Mouse (Mus musculus): ENCODE measurements around the gene Spata31d1a. TPM values are rescaled to one million over a fixed set of nuclear protein-coding genes. Genes with fewer than 3 reads are reported as not detected.
"Not testable (repeated sequence)": the region's sequence is repeated elsewhere in the genome, so short reads cannot be mapped to it uniquely, and the experiment has no call there.

The Spata31d1a gene
- polyA plus RNA-seq, 1 experiment from 2014 or later, result 0.05 TPM

DNA sequence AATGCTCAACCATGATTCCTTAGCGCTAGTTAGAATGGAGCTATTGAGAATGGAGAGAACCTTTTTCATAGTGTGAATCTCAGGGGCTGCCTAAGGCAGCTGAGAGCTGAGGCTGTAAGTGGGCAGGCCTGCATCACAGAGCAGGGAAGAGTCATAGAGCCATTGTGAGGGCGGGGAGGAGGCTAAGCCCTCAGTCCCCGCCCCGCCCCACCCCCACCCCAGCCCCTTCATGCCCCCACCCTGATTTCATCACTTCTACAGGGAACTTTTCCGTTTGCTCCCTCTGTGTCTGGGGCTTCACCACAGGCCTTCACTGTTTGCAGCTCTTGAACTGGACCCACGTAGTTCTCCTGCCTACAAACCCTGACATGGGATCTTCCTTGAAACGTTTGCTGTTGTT is 21.5 kb upstream of the Spata31d1a start, which contains the start of gene Spata31d1d:
TSS of gene Spata31d1d (minus strand) at position 101 of the 400 bp plus-strand sequence.
- H3K9me3 ChIP-seq, result no peaks in the 10 kb centered on the region
- H3K4me1 ChIP-seq, result no peaks in the 10 kb centered on the region
- H3K27me3 ChIP-seq, result peaks cover 3% of the 10 kb centered on the region; the same call in 1 of the 2 replicates
- no peak within 1 kb of the TSS for H3K9ac ChIP-seq (replicated peaks)
- H3K27ac ChIP-seq (replicated peaks), result no peak within 1 kb of the TSS
- WGBS, result 46% methylated on average over 7 of the region's 7 CpGs
- no peak within 1 kb of the TSS for H3K4me3 ChIP-seq
- no peaks in the 10 kb centered on the region for H3K36me3 ChIP-seq
- ATAC-seq (ENCODE audit: low FRiP score, low read depth), result no peak
- H3K4me2 ChIP-seq (replicated peaks), result no peak within 1 kb of the TSS

DNA sequence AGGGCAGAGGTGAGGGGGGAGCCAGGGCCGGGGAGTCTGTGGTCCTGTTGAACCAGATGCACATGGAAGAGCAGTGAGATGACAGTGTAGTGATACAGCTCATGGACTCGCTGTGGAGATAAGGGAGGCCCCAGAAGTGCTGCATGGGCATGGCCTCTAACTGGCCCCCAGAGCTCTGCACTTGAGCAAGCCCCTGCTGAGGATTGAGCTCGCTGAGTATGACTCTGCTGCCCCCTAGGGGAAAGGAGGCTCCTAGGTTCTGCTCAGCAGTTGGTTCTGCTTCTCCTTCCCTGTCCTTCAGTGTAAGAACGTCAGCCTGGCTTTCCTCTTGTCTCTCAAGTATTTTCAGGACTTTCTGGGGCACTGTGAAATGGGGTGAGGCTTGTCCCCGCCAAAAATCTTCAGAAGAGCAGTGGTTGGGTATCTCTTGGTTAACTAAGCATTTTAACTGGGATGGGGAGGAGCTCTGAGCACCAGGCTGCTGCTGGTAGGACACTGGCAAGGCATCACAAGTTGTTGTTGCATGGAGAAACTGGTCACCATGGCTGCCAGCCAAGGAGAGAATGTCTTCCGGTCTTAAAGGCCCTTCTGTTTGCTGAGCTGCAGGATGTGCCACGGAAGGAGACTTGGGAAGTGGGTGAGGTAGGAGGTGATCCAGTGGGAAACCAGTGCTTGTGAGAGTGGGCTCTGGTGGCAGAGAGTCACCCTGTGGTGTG is 18.4 kb upstream of the Spata31d1a start:
- WGBS, result 28% methylated on average over 7 of the region's 7 CpGs
- peak; percentile 82 for ATAC-seq (ENCODE audit: low FRiP score, low read depth)
- H3K27ac ChIP-seq (replicated peaks), result no peak overlapping the region

DNA sequence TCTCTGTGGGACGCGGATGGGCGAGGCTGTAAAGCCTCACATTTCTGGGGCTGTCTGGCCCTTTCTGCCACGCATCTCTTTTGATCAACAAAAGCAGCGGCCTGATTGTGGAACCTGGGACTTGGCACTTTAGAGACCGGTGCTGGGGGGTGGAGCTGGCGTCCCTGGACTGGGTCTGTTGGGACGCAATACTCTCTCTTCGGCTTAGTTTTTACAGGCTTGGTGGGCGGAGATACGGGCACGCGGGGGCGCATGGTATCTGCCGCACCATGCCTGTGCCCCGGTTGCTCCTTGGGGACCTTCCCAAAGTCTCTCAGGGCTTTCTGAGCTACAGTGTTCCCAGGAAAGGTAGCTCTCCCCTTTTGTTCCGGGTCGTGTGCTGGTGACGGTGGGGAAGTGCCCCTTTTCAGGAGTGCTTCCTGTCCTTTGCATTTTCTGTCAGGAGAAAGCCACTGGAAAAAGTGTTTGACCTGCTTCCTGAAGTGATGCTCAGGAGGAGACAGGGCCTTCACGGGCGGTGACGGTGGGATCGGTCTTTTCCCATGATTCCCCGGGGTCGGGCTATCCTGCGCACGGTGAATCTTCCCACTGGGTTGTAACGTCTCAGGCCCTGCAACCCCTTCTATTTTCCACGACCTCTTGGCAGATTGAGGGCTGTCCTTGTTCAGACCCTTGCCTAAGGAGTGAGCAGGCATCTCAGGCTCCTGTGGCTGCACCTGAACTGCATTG is 16.2 kb upstream of the Spata31d1a start:
- Histone ChIP-seq H3K4me2 (replicated peaks) (peak overlapping the region; percentile 35), H3K9ac (replicated peaks) (no peak overlapping the region)

More for the DNA sequence above, 18.4 kb upstream of the Spata31d1a start:
- Histone ChIP-seq H3K4me1 (no peaks in the 10 kb centered on the region), H3K27me3 (peaks cover 7% of the 10 kb centered on the region), H3K36me3 (no peaks in the 10 kb centered on the region), H3K9ac (replicated peaks) (no peak overlapping the region), H3K4me2 (replicated peaks) (no peak overlapping the region), H3K4me3 (no peak overlapping the region), H3K9me3 (no peaks in the 10 kb centered on the region)

DNA sequence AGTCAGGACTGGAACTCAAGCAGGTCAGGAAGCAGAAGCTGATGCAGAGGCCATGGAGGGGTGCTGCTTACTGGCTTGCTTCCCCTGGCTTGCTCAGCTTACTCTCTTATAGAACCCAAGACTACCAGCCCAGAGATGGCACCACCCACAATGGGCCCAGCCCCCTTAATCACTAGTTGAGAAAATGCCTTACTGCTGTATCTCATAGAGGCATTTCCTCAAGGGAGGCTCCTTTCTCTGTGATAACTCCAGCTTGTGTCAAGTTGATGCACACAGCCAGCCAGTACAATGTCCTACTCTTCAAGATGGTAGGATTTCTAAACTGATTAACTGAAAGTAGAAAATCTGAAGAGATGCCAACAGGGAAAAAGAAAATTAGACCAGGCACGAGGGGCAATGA is 12.0 kb upstream of the Spata31d1a start:
- not testable (repeated sequence) for H3K27ac ChIP-seq (replicated peaks); ATAC-seq (ENCODE audit: low FRiP score, low read depth); H3K27me3 ChIP-seq; H3K4me1 ChIP-seq; H3K9ac ChIP-seq (replicated peaks); H3K9me3 ChIP-seq; H3K4me3 ChIP-seq; H3K36me3 ChIP-seq; H3K4me2 ChIP-seq (replicated peaks)
- WGBS, result 91% methylated on average over 1 of the region's 1 CpGs

More for the DNA sequence above, 16.2 kb upstream of the Spata31d1a start:
- no peak for ATAC-seq (ENCODE audit: low FRiP score, low read depth)
- no peaks in the 10 kb centered on the region for H3K36me3 ChIP-seq
- H3K27me3 ChIP-seq, result peaks cover 7% of the 10 kb centered on the region
- 35% methylated on average over 29 of the region's 29 CpGs for WGBS
- H3K27ac ChIP-seq (replicated peaks), result no peak overlapping the region
- no peaks in the 10 kb centered on the region for H3K4me1 ChIP-seq
- H3K9me3 ChIP-seq, result no peaks in the 10 kb centered on the region
- H3K4me3 ChIP-seq, result no peak overlapping the region

DNA sequence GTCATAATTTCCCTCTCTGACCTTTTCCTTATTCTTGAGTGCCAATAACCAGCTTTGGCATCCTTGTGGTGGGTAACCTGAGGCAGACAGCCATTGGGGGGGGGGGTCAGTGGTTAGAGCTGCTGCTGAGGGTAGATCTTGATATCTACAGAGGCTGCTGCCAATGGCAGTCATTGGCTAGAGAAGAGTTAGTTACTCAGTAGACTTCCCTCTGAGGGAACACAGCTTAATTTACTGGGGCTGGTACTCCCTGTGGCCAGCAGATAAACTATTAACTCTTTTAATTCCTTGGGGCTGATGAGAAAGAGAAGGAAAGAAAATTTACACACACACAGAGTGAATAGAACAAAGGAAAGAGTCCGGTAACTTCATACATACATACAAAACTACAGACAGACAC is 9.3 kb upstream of the Spata31d1a start:
- 93% methylated on average over 1 of the region's 1 CpGs for WGBS
- ATAC-seq (ENCODE audit: low FRiP score, low read depth), result no peak

DNA sequence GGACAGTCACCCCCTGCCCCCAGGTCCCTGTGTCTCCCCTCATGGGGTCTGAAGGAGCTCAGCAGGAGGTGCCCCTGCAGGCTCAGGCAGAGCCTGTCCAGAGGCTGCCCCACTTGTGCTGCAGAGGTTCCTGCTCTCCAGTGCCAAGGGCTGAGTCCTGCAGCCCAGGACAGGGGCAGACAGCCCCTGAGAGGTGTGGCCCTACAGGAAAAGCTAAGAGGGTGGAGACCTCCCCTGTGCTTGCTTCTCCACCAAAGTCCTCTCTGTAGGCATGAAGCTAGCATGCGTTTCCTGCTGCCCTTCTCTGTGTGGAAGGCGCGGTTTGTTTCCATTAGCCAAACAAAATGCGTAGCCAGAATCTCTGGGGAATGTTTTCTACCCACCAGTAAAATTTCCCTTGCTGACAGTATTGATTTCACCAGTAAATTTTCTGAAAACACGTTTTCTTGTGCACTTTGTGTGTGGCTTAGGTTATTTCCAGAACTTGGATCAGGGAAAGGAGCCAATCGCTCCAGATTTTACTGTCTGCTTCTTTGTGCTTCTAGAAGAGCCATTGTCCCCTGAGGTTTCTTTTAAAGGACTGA is 8.8 kb upstream of the Spata31d1a start:
- whole genome bisulfite sequencing, result 37% methylated on average over 6 of the region's 6 CpGs
- not testable (repeated sequence) for H3K36me3 ChIP-seq; H3K9ac ChIP-seq (replicated peaks); H3K4me3 ChIP-seq; H3K4me2 ChIP-seq (replicated peaks); H3K4me1 ChIP-seq; H3K27ac ChIP-seq (replicated peaks); H3K9me3 ChIP-seq; H3K27me3 ChIP-seq; ATAC-seq (ENCODE audit: low FRiP score, low read depth)

More for the DNA sequence above, 9.3 kb upstream of the Spata31d1a start:
- Histone ChIP-seq H3K4me2 (replicated peaks) (no peak overlapping the region), H3K4me3 (no peak overlapping the region), H3K36me3 (no peaks in the 10 kb centered on the region), H3K9ac (replicated peaks) (no peak overlapping the region), H3K27ac (replicated peaks) (no peak overlapping the region), H3K27me3 (peaks cover 2% of the 10 kb centered on the region), H3K4me1 (no peaks in the 10 kb centered on the region), H3K9me3 (no peaks in the 10 kb centered on the region)

DNA sequence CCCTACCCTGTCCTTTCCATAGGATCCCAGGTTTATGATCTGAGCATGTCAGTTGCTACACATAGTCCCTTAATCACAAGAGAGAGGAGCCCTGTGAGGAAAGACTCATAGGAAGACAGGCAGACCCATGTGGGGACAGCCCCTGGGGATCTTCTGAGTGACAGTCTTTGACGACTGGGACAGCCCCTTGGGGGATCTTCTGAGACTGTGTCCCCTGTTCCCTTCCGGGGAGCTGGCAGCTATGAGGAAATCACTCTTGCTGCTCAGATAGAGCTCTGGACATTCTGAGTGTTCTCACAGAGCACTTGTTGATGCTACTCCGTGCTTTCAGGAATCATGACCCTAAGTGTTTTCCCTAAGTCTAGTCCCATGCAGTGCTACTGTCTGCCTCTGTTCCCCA is 3.6 kb upstream of the Spata31d1a start:
- no peak overlapping the region for H3K9ac ChIP-seq (replicated peaks)
- ATAC-seq (ENCODE audit: low FRiP score, low read depth), result no peak
- H3K27me3 ChIP-seq, result 0 out of 2 replicates have a peak, but pooled peaks cover 7% of the 10 kb centered on the region
- H3K36me3 ChIP-seq, result no peaks in the 10 kb centered on the region
- no peaks in the 10 kb centered on the region for H3K4me1 ChIP-seq
- WGBS, result 54% methylated on average over 3 of the region's 3 CpGs
- H3K9me3 ChIP-seq, result no peaks in the 10 kb centered on the region
- no peak overlapping the region for H3K4me2 ChIP-seq (replicated peaks)
- H3K4me3 ChIP-seq, result no peak overlapping the region
- H3K27ac ChIP-seq (replicated peaks), result no peak overlapping the region

DNA sequence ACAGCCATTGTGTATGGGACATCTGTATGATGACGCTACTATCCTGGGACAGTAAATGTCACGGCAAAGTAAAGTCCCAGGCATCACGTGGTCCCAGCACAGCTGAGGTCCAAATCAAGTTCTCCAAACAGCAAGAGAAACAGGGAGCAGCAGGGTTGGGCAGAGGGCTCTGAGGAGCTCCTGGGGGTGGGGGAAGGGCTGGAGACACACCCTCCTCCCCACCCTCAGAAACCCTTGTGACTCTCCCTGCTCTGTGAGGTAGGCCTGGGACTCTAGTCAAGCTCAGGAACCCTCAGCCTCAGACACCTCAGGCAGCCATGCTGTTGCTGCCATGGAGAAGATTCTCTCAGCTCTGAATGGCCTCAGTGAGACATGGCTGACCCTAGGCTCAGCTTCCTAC is 1.9 kb upstream of the Spata31d1a start, which contains the start of gene Spata31d1b:
TSS of gene Spata31d1b (plus strand) at position 301 of the 400 bp plus-strand sequence.
- H3K4me3 ChIP-seq; H3K27ac ChIP-seq (replicated peaks); H3K9ac ChIP-seq (replicated peaks); H3K9me3 ChIP-seq; ATAC-seq (ENCODE audit: low FRiP score, low read depth); H3K36me3 ChIP-seq; H3K27me3 ChIP-seq; H3K4me2 ChIP-seq (replicated peaks); H3K4me1 ChIP-seq: not testable (repeated sequence)
- WGBS, result 75% methylated on average over 3 of the region's 3 CpGs

DNA sequence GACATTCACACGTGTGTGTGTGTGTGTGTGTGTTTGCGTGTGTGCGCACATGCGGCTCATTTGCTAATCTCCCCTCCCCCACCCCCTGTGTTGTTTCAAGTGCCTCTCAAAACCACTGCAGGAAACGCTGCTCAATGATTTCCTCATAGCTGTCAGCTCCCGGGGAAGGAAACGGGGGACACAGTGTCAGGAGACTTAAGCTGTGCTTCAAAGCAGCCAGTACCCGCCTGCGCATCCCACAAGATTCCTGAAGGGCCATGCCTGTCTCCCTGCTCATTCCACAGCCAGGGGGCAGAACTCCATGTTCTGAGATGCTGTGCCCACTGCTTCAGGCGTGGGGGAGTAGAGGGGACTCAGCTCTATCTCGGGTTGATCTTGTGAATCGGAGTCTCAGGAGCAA is 5.6 kb downstream of the Spata31d1a start:
- no peak overlapping the region for H3K9ac ChIP-seq (replicated peaks)
- no peaks in the 10 kb centered on the region for H3K27me3 ChIP-seq
- no peak overlapping the region for H3K4me3 ChIP-seq
- ATAC-seq (ENCODE audit: low FRiP score, low read depth), result no peak; the same call in 1 of the 2 replicates
- H3K27ac ChIP-seq (replicated peaks), result no peak overlapping the region
- H3K4me1 ChIP-seq, result no peaks in the 10 kb centered on the region
- no peak overlapping the region for H3K4me2 ChIP-seq (replicated peaks)
- no peaks in the 10 kb centered on the region for H3K36me3 ChIP-seq
- no peaks in the 10 kb centered on the region for H3K9me3 ChIP-seq
- WGBS, result 60% methylated on average over 12 of the region's 12 CpGs

DNA sequence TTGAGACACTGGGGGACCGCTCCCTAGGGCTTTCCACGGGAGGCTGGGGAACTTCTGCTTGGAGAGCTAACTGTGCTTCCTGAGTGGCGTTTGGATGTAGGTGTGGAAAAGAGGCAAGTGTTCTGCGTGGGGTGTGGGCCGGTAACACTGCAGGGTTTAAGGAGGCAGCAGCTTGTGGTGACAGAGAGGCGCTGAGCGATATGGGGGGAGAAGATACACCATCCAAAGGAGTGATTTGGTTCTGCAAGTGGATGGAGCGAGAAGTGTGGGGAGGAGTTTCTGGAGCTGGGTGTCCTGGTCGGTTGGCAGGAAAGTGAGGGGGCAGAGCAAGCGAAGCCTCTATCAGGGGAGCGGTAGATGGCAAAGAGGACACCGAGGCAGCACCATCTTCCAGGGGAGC is 6.6 kb downstream of the Spata31d1a start:
- H3K4me3 ChIP-seq, result no peak overlapping the region
- 81% methylated on average over 12 of the region's 12 CpGs for WGBS
- H3K27me3 ChIP-seq, result no peaks in the 10 kb centered on the region
- no peak for ATAC-seq (ENCODE audit: low FRiP score, low read depth)
- H3K9me3 ChIP-seq, result no peaks in the 10 kb centered on the region
- no peak overlapping the region for H3K9ac ChIP-seq (replicated peaks)
- no peak overlapping the region for H3K4me2 ChIP-seq (replicated peaks)
- no peaks in the 10 kb centered on the region for H3K36me3 ChIP-seq
- H3K4me1 ChIP-seq, result no peaks in the 10 kb centered on the region
- no peak overlapping the region for H3K27ac ChIP-seq (replicated peaks)

DNA sequence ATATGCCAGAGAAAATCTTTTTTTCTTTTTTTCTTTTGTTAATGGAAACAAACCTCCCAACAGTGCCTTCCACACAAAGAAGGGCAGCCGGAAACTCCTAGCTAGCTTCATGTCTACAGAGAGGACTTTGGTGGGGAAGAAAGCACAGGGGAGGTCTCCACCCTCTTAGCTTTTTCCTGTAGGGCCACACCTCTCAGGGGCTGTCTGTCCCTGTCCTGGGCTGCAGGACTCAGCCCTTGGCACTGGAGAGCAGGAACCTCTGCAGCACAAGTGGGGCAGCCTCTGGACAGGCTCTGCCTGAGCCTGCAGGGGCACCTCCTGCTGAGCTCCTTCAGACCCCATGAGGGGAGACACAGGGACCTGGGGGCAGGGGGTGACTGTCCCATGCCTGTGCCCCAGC is 10.0 kb downstream of the Spata31d1a start:
- ATAC-seq (ENCODE audit: low FRiP score, low read depth); H3K4me3 ChIP-seq; H3K4me2 ChIP-seq (replicated peaks); H3K27ac ChIP-seq (replicated peaks); H3K4me1 ChIP-seq; H3K36me3 ChIP-seq; H3K27me3 ChIP-seq; H3K9ac ChIP-seq (replicated peaks); H3K9me3 ChIP-seq: not testable (repeated sequence)
- 57% methylated on average over 1 of the region's 1 CpGs for WGBS

DNA sequence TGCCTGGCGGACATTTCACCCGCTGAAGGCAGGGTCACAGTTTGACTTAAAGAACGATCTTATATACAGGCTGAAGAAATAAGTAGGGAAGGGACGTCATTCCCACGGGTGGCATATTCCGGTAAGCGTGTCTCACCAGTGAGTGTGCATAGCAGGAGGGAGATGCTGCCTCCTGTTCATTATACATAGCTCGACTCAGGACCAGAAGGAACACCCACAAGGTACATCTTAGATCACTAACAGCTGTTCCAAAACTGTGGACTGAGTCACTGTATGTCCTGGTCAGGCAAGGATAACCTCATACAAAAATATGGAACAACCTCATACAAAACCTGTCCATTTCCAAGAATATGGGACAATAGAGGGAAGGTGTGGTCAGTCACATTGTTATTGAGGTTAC is 11.0 kb downstream of the Spata31d1a start:
- Histone ChIP-seq H3K9me3 (no peaks in the 10 kb centered on the region), H3K36me3 (no peaks in the 10 kb centered on the region), H3K27ac (replicated peaks) (no peak overlapping the region), H3K4me2 (replicated peaks) (no peak overlapping the region), H3K4me1 (no peaks in the 10 kb centered on the region), H3K27me3 (0 out of 2 replicates have a peak, but pooled peaks cover 3% of the 10 kb centered on the region), H3K4me3 (no peak overlapping the region), H3K9ac (replicated peaks) (no peak overlapping the region)
- ATAC-seq (ENCODE audit: low FRiP score, low read depth), result no peak
- 91% methylated on average over 8 of the region's 8 CpGs for WGBS

All from midbrain, embryonic 12.5 days (tissue).